Mouse (Mus musculus): ENCODE measurements around the gene Sspn.

- TF ChIP-seq POLR2AphosphoS2 (IDR thresholded peaks at IDR 0.05; ENCODE audit: insufficient read length, low read depth) (no peak), MYOG (IDR thresholded peaks at IDR 0.05; ENCODE audit: control insufficient read depth in 1 of 3, insufficient read depth in 1 of 3, insufficient read length in 2 of 3, low read depth in 2 of 3) (no peak), POLR2A (IDR thresholded peaks at IDR 0.05; ENCODE audit: insufficient read length, low read depth) (no peak), USF1 (IDR thresholded peaks at IDR 0.05; ENCODE audit: low read depth) (no peak), CEBPB (IDR thresholded peaks at IDR 0.05; ENCODE audit: insufficient read depth, poor library complexity, severe bottlenecking) (peak; percentile 68; the same call in 1 of the 2 replicates), TCF12 (IDR thresholded peaks at IDR 0.05; ENCODE audit: insufficient read depth, poor library complexity, severe bottlenecking) (no peak)
These were observed 69.3 kb downstream of the Sspn start for GRCm38 (mm10) chr6:146000767-146001166.

Measured in myocyte (in vitro differentiated cells).